Mouse (Mus musculus) natural killer cell, adult 2 months (primary cell): ENCODE measurements around the gene Gm9945.

Experiments used
- DNase-seq, 2 experiments: peaks; one replicate each; pipeline ENCODE4 v3.0.0; 2022; ENCODE audit warnings: low spot score in 2 of 2

Gm9945 gene

DNA sequence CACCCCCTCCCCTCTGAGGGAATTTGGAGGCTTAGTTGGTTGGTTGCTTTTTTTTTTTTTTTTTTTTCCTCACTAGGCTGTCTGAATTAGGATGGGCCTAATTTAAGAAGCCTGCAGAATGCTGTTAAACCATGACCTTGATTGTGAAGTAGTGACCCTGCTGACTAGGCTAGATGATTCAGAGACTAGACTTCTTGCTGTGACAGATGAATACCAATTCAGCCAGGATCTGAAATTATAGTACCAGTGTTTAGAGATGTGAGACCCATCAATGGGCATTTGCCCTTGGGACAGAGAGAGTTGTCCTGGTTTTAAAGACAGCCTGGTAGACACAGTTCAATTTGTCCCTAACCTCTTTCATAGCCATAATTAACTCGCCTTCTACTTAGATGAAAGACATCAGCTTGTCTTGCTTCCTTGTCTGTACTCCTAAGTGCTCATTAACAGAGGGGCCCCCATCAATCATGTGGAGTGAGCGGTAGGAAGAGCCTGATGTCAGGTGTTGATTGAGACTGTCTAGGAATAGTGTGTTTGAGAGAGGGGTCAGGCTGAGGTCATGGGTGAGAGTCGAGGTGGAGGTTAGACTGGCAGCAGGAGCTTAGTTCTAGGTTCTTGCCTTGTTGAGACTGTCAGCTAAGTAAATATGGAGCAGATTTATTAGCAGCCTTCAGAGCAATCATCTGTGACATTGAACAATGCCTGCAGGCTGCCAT is 13.4 kb downstream of the Gm9945 start:
- no peak for DNase-seq

- no peak for DNase-seq
These were observed 15.5 kb downstream of the Gm9945 start for GRCm38 (mm10) chr11:53495417-53495816.

DNA sequence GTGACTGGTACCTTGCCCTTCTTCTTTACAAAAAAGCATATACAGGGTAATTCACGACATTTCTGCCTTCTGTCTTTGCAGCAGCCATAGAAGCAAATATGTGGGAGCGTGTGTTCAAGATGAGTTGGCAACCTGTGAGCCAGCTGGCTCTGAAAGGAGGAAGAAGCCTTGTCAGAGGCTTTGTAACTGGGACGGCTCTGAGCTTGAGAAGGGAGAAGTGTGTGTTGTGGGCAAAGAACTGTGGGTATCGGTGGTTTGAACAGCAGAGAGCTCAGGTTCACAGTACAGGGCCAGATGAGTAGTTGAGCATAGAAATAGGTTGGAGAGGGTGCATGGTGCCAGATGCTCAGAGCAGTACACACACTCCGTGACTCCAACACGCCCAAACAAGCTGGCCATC is 17.0 kb downstream of the Gm9945 start:
- DNase-seq = no peak

GRCm38 (mm10) chr11:53500569-53500968 is 20.6 kb downstream of the Gm9945 start:
- DNase-seq = no peak

- DNase-seq = no peak
These were observed 22.2 kb downstream of the Gm9945 start for GRCm38 (mm10) chr11:53502039-53502765.

DNA sequence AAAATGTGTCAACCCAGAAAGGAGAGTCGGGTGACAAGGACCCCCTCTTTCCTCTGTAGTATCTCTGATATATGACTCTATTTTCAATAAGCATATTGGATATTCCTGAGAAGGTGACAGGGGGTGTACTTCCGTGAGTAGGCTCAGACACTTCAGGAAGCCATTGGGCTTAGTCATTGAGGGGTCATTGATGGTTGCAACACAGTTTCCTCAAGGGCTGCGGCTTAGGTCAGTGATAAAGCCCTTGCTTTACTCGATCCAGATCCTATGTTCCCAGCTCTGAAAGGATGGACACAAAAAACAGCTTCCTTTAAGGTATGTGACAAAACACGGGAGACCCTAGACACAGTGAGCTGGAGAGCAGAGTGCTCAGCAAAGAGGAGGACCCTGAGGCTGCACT is 23.8 kb downstream of the Gm9945 start:
- DNase-seq = no peak

DNA sequence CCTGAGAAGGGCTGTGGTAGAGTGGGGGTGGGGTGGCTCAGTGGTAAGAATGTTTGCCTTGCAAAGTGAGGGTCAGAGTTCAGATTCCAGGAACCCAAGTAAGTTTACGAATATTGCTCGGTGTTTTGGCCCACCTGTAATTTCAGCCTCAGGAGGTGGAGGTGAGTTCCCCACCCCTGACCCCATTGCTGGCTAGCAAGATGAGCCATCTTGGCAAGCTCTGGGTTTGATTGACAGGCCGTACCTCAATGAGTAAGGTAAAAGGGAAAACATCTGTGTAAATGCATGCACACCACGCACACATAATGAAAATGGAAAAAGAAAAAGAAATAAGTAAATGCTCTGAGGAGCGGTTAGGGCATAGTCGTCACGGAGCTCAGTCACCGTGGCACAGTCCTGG is 24.4 kb downstream of the Gm9945 start:
- no peak for DNase-seq

GRCm38 (mm10) chr11:53505026-53505663 is 25.2 kb downstream of the Gm9945 start:
- no peak for DNase-seq

DNA sequence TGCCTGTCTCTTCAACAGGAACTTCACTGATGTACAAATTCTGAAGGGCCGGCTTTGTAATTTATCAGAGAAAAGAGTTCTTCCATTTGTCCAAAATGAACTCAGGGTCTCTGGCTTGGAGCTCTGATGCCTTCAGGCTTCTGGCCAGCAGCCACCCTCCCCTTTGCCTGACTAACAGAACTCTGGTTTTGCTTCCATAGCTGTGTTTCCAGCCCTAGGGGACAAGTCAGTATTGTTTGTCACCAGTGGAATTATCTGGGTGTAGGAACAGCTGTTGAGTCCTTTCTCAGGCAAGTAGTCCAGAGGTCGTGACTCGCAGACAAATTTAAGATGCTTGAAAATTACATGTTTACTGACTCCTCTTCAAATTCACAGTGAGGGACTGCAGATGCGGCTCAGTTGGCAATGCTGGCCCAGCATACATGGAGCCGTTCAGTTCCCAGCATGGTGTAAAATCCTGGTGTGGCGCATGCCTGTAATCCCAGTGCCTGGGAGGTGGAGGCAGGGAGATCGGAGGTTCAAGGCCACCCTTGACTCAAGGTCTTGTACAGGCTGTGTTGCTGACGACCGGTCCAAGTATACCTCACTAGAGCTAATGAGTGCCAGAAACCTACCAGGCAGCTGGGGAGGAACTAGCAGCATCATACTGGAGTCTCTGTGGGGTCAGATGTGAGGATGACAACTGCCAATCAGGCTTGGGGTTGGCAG is 27.3 kb downstream of the Gm9945 start:
- DNase-seq = no peak

GRCm38 (mm10) chr11:53508152-53508551 is 28.2 kb downstream of the Gm9945 start:
- no peak for DNase-seq

DNA sequence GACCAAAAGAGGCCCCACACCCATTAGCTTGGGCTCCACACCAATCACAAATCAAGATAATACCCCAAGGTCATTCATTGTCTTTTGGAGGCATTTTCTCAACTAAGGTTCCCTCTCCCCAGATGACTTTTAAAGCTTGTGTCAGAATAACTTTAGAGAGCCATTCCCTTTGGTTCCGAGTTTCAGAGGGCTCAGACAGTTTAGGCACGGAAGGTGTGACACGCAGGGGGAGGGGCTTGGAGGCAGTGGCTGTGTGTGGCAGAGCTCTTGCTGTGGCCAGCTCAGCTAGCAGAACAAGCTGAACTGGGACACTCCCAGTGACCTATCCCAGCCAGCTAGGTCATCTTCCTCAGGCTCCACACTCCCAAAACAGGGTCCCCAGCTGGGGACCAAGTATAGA is 28.6 kb downstream of the Gm9945 start:
- DNase-seq = no peak

DNA sequence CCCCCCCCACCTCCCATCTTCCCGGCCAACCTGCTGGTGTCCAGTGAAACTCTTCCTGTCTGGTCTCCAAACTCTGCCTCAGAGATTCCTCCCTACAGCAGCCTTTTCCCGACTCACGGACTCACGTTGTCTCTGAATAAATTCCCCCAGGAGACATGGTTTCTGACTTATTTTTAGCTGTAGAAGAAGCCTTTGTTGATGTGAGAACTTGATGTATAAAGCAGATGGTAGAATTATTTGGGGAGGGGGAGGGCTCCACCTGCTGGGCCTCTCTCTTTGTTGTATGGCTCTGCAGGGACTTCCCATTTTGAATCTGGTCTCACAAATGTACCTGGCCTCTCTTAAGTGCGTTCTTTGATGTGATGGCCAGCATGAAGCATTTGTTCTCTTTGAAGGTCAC is 30.4 kb downstream of the Gm9945 start:
- no peak for DNase-seq

DNA sequence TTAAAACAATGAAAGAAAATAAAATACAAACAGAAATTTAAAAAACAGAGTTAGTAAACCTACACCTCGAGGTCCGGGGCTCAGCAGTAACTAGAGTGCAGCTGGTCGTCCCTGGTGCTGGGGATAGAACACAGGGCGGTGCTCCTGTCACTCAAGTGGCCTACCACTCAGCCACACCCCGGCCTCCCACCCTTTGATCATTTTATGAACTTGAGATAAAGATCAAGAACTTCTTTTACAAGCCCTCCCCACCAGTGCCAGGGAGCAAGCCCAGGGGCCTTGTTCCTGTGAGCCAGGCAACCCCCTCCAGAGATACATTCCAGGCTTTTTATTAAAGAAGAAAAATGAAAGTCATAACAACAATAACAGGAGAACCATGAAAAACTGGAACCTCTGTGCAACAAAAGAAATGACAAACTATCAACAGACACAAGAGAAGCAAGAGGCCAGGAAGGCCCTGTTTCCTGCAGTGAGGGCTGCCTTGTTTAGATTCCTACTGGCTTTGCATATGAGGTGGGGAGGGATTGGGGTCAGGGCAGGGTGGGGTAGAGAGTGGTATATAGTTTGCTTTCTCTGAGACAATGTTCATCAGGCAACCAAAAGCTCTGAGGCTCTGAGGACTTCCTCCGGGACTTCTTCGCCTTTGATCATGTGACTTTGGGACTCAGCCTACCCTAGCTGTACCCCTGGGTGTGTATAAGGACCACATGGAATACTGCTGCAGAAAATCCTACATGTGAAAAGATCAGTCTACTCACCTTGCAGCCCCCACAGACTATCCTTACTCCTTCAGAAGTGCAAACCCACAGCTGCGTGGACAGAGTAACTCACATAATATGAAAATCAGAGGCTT is 37.0 kb downstream of the Gm9945 start:
- DNase-seq = no peak

- no peak for DNase-seq
These were observed 38.8 kb downstream of the Gm9945 start for GRCm38 (mm10) chr11:53518759-53519158.

DNA sequence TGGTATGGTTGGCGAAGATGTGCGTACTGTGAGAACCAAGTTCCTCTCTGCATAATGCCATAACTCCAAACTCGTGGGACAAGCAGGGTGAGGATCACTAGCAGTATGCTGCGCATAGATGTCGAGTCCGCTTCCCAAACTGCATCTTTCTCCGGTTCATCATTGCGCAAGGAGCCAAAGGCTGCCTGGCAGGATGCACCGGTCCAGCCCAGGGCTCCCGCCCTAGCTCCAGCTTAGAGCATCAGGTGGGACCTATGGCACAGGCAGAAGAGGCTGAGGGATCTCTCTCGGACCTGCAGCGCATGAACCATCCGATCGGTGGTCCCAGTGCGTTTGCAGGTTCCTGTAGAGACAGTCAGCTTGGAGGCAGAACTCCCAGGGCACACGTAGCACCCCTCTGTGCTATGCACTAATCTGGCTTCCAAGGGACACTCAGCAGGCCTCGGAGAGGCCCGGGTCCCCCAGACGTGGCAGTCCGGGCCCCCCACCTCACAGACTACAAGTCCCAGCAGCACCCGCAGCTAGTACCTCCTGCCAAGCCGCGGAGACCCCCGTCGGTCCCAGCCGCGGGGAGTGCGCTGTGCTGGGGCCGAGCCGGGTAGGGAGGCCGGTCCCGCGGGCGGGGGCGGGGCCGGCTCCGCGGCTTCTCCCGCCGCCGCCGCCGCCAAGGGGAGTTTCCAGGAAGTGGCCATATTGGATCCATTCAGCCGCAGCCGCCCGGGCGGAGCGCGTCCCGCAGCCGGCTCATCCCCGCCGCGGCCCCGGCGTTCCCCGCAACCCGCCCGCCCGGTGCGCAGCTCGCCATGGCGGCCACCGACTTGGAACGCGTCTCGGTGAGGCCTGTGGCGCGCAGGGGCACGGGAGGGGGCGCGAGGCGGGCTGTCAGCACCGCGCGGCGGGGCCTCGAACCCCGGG is 39.5 kb downstream of the Gm9945 start, which contains the start of gene Sept8:
Sept8 (plus strand) TSS at position 51 of the 915 bp plus-strand sequence.
- no peak for DNase-seq

GRCm38 (mm10) chr11:53520122-53520978 is 40.4 kb downstream of the Gm9945 start:
- DNase-seq = no peak

DNA sequence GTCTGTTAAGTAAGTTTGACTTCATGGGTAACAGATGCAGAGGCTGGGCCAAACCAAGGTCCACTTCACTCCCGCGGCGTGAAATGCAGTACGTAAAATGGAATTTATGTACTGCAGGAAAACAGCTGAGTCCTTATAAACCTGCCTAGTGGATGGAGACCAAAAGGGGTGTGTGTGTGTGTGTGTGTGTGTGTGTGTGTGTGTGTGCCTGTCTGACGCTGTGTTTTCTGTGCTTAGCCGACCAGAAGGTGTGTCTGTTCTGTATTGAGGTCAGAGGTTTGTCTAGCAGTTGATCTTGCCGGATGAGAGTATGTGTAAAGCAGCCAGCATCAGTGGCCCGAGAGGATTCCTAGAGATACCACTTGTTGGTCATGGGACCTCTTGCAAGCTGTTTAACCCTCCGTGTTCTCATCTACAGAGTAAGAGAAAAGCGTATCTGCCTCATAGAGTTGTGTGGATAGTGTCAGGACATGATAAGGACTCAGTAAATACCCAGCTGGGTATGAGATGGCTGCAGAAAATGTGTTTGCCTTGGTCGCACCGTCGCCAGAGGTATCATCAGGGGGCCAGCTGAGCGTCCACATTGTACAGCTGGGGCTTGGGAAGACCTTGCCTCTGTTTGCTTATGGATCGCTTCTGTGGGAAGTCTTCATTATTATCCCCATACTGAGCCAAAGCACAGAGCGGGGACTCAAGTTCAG is 41.3 kb downstream of the Gm9945 start:
- no peak for DNase-seq

DNA sequence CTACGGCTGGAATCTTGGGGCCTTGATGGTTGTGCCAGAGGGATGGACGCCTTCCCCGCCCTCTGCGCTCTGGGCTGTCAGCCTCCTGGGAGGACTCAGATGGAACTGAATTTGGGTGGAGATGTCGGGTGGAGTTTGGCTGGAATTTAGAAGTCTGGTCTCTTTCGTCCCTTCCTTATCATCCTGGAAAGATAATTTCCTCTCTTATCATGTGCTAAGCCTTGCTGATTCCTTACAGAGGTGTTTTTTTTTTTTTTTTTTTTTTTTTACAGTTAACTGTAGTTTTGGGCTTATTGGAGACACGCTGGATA is 41.8 kb downstream of the Gm9945 start:
- no peak for DNase-seq

DNA sequence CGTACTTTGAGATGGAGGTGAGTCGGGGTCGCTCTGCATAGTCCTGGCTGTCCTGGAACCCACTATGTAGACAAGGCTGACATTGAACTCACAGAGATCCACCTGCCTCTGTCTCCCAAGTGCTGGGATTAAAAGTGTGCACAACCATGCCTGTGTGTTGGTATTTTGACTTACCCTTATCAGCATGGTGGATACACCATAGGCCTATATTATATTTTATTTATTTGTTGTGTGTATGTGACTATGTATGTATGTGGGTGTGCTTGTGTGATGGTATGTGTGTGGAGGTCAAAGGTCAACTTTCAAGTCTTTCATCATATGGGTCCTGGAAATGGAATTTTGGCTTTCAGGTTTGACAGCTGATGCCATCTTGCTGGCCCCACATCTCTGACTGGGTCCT is 42.4 kb downstream of the Gm9945 start:
- no peak for DNase-seq
